Mouse (Mus musculus) MEL (cell line): Measurements from ENCODE around the gene 2700049A03Rik. TPM values are rescaled to one million over a fixed set of nuclear protein-coding genes. Genes with fewer than 3 reads are reported as not detected.

ENCODE experiments used
- DNase-seq: peaks from one replicate; pipeline ENCODE4 v3.0.0; 2011; ENCODE audit warnings: low read depth, low spot score
- H3K27ac ChIP-seq: 2 replicates; pipeline ENCODE4 v1.5.1; 2012; ENCODE audit warnings: low read depth, mild to moderate bottlenecking, control low read depth, low read length, moderate library complexity; ENCODE audit not compliant: control insufficient read depth
- H3K27me3 ChIP-seq, 2 experiments: fragments of 150-350 bp in 1 of 2; sonication (generic) in 1 of 2; 2 replicates each; pipeline ENCODE4 v1.6.1; 2012; ENCODE audit warnings: low read length in 2 of 2, mild to moderate bottlenecking in 2 of 2, improper control_type of control experiment in 1 of 2, moderate library complexity in 1 of 2; ENCODE audit not compliant: insufficient read depth in 2 of 2, control insufficient read depth in 1 of 2
- H3K36me3 ChIP-seq, 2 experiments: 2 replicates each; pipeline ENCODE4 v1.6.1; 2012 to 2014; ENCODE audit warnings: low read length in 2 of 2, improper control_type of control experiment in 1 of 2, inconsistent platforms in 1 of 2, mild to moderate bottlenecking in 1 of 2; ENCODE audit not compliant: insufficient read depth in 2 of 2, control insufficient read depth in 1 of 2
- H3K4me1 ChIP-seq, 2 experiments: fragments of 150-350 bp in 1 of 2; sonication (generic) in 1 of 2; 2 replicates each; pipeline ENCODE4 v1.6.1; 2012; ENCODE audit warnings: low read length in 2 of 2, improper control_type of control experiment in 1 of 2, mild to moderate bottlenecking in 1 of 2; ENCODE audit not compliant: insufficient read depth in 2 of 2, control insufficient read depth in 1 of 2
- H3K4me3 ChIP-seq, 2 experiments: fragments of 150-350 bp in 1 of 2; sonication (generic) in 1 of 2; 2 replicates each; pipeline ENCODE4 v1.5.1; 2012; ENCODE audit warnings: low read depth in 2 of 2, low read length in 2 of 2, mild to moderate bottlenecking in 2 of 2, moderate library complexity in 2 of 2, control low read depth in 1 of 2, improper control_type of control experiment in 1 of 2; ENCODE audit not compliant: control insufficient read depth in 1 of 2, insufficient read depth in 1 of 2
- H3K79me2 ChIP-seq: 2 replicates; pipeline ENCODE4 v1.6.1; 2012; ENCODE audit warnings: mild to moderate bottlenecking, low read length, moderate library complexity; ENCODE audit not compliant: control insufficient read depth, poor library complexity, insufficient read depth
- H3K9ac ChIP-seq: 2 replicates; pipeline ENCODE4 v1.6.1; 2012; ENCODE audit warnings: low read depth, mild to moderate bottlenecking, control low read depth, low read length, moderate library complexity; ENCODE audit not compliant: control insufficient read depth, poor library complexity, severe bottlenecking
- H3K9me3 ChIP-seq: fragments of 150-350 bp; sonication (generic); replicated peaks from 2 replicates; pipeline ENCODE4 v1.6.1; 2012; ENCODE audit warnings: mild to moderate bottlenecking, low read length, improper control_type of control experiment, moderate library complexity; ENCODE audit not compliant: insufficient read depth
- BHLHE40 ChIP-seq: IDR thresholded peaks from 2 replicates; pipeline ENCODE4 v1.6.1; 2012; ENCODE audit warnings: low read depth, mild to moderate bottlenecking, inconsistent platforms, low read length, improper control_type of control experiment, borderline replicate concordance
- CHD1 ChIP-seq: IDR thresholded peaks from 2 replicates; pipeline ENCODE4 v1.6.1; 2012; ENCODE audit warnings: low read depth, mild to moderate bottlenecking, inconsistent platforms, low read length, improper control_type of control experiment
- CHD2 ChIP-seq: IDR thresholded peaks from 2 replicates; pipeline ENCODE4 v1.6.1; 2011; ENCODE audit warnings: low read length, improper control_type of control experiment
- ELF1 ChIP-seq: IDR thresholded peaks from 2 replicates; pipeline ENCODE4 v1.6.1; 2014; ENCODE audit warnings: low read depth, mild to moderate bottlenecking, inconsistent platforms, low read length, improper control_type of control experiment, moderate library complexity
- GABPA ChIP-seq: IDR thresholded peaks from 2 replicates; pipeline ENCODE4 v1.6.1; 2012; ENCODE audit warnings: low read depth, mild to moderate bottlenecking, inconsistent platforms, low read length, improper control_type of control experiment, moderate library complexity
- GATA1 ChIP-seq: IDR thresholded peaks from 2 replicates; pipeline ENCODE4 v1.6.1; 2011; ENCODE audit warnings: low read depth, low read length, improper control_type of control experiment
- HCFC1 ChIP-seq: IDR thresholded peaks from 2 replicates; pipeline ENCODE4 v1.6.1; 2012; ENCODE audit warnings: low read depth, mild to moderate bottlenecking, inconsistent platforms, low read length, improper control_type of control experiment, moderate library complexity
- KAT2A ChIP-seq: conservative IDR thresholded peaks from 2 replicates; pipeline ENCODE4 v1.6.1; 2012; ENCODE audit warnings: low read depth, low read length, improper control_type of control experiment, inconsistent platforms
- MAZ ChIP-seq: IDR thresholded peaks from 2 replicates; pipeline ENCODE4 v1.6.1; 2012; ENCODE audit warnings: low read depth, mild to moderate bottlenecking, inconsistent platforms, low read length, improper control_type of control experiment
- MEF2A ChIP-seq: IDR thresholded peaks from 2 replicates; pipeline ENCODE4 v1.6.1; 2014; ENCODE audit warnings: low read depth, mild to moderate bottlenecking, inconsistent platforms, low read length, improper control_type of control experiment; ENCODE audit not compliant: poor library complexity, insufficient replicate concordance, severe bottlenecking; ENCODE audit errors: extremely low read depth
- MXI1 ChIP-seq: IDR thresholded peaks from 2 replicates; pipeline ENCODE4 v1.6.1; 2011; ENCODE audit warnings: mild to moderate bottlenecking, low read depth, low read length, improper control_type of control experiment
- MYB ChIP-seq: IDR thresholded peaks from 2 replicates; pipeline ENCODE4 v1.6.1; 2011; ENCODE audit warnings: mild to moderate bottlenecking, low read depth, low read length, improper control_type of control experiment
- NELFE ChIP-seq: IDR thresholded peaks from 2 replicates; pipeline ENCODE4 v1.6.1; 2011; ENCODE audit warnings: low read depth, low read length, improper control_type of control experiment
- POLR2AphosphoS2 ChIP-seq: IDR thresholded peaks from 2 replicates; pipeline ENCODE4 v1.6.1; 2011; ENCODE audit warnings: low read length, improper control_type of control experiment
- SIN3A ChIP-seq: IDR thresholded peaks from 2 replicates; pipeline ENCODE4 v1.6.1; 2012; ENCODE audit warnings: low read length, improper control_type of control experiment, inconsistent platforms
- SMC3 ChIP-seq: IDR thresholded peaks from 2 replicates; pipeline ENCODE4 v1.6.1; 2011; ENCODE audit warnings: low read depth, low read length, improper control_type of control experiment
- TBP ChIP-seq: IDR thresholded peaks from 2 replicates; pipeline ENCODE4 v1.8.0; 2011; ENCODE audit warnings: low read depth, low read length, improper control_type of control experiment
- TCF12 ChIP-seq: IDR thresholded peaks from 2 replicates; pipeline ENCODE4 v1.6.1; 2014; ENCODE audit warnings: low read depth, mild to moderate bottlenecking, inconsistent platforms, low read length, improper control_type of control experiment, moderate library complexity
- UBTF ChIP-seq: IDR thresholded peaks from 2 replicates; pipeline ENCODE4 v1.6.1; 2012; ENCODE audit warnings: low read depth, mild to moderate bottlenecking, inconsistent platforms, low read length, improper control_type of control experiment, moderate library complexity, borderline replicate concordance; ENCODE audit not compliant: insufficient read depth
- ZC3H11A ChIP-seq: IDR thresholded peaks from 2 replicates; pipeline ENCODE4 v1.6.1; 2012; ENCODE audit warnings: low read depth, mild to moderate bottlenecking, inconsistent platforms, low read length, improper control_type of control experiment
- ZKSCAN1 ChIP-seq: IDR thresholded peaks from 2 replicates; pipeline ENCODE4 v1.6.1; 2012; ENCODE audit warnings: low read depth, mild to moderate bottlenecking, inconsistent platforms, low read length, improper control_type of control experiment, moderate library complexity
- polyA plus RNA-seq, 2 experiments: library from polyadenylated mRNA; stranded (reverse) in 1 of 2; unstranded in 1 of 2; fragments of >175 nt in 1 of 2; fragments of >200 nt in 1 of 2; gene quantifications; 2 replicates each; pipeline versions ENCODE4 v1.2.1 to v1.2.4; 2012; ENCODE audit warnings: low replicate concordance in 2 of 2, low read depth in 1 of 2; ENCODE audit not compliant: insufficient read length in 2 of 2, insufficient read depth in 1 of 2, missing spikeins in 1 of 2
- total RNA-seq: library from RNA; depleted of rRNA; stranded (reverse); fragments of 300-350 nt; gene quantifications from 2 replicates; pipeline ENCODE4 v1.2.3, GENCODE M21; 2012

2700049A03Rik gene
- total and polyA plus RNA-seq, 3 experiments, result 5.8 to 7.2 TPM; not detected in 1

- Histone ChIP-seq H3K4me3 (no peak overlapping the region), H3K79me2 (no peaks in the 10 kb centered on the region)
- no peak for DNase-seq
These were observed 121.7 kb downstream of the 2700049A03Rik start for GRCm38 (mm10) chr12:71258196-71258920.

GRCm38 (mm10) chr12:71264211-71264610 lies 127.6 kb downstream of the 2700049A03Rik start:
- DNase-seq, result no peak
- H3K79me2 ChIP-seq, result no peaks in the 10 kb centered on the region
- H3K4me1 ChIP-seq, result no peaks in the 10 kb centered on the region
- TF ChIP-seq MYB (no peak), HCFC1 (no peak), CHD2 (no peak), KAT2A (no peak), GATA1 (no peak), NELFE (no peak), MXI1 (no peak), CHD1 (no peak), SIN3A (no peak), ELF1 (no peak)
- no peak overlapping the region for H3K9ac ChIP-seq
- no peaks in the 10 kb centered on the region for H3K36me3 ChIP-seq
- no peak overlapping the region for H3K27ac ChIP-seq
- H3K4me3 ChIP-seq, result no peak overlapping the region
- no peaks in the 10 kb centered on the region for H3K9me3 ChIP-seq
- no peaks in the 10 kb centered on the region for H3K27me3 ChIP-seq

More at GRCm38 (mm10) chr12:71258196-71258920, 121.7 kb downstream of the 2700049A03Rik start:
- H3K36me3 ChIP-seq, result no peaks in the 10 kb centered on the region
- H3K9ac ChIP-seq, result no peak overlapping the region
- no peaks in the 10 kb centered on the region for H3K4me1 ChIP-seq
- H3K27ac ChIP-seq, result no peak overlapping the region
- H3K27me3 ChIP-seq, result no peaks in the 10 kb centered on the region
- H3K9me3 ChIP-seq, result no peaks in the 10 kb centered on the region
- TF ChIP-seq TBP (no peak), CHD1 (no peak), KAT2A (no peak), MEF2A (no peak), GATA1 (no peak), SIN3A (no peak), MXI1 (no peak), BHLHE40 (no peak), ZKSCAN1 (no peak), TCF12 (no peak), ZC3H11A (no peak), ELF1 (no peak), MAZ (no peak), HCFC1 (no peak), SMC3 (no peak), POLR2AphosphoS2 (no peak), GABPA (no peak), UBTF (no peak)
